In the genomic region with DNA sequence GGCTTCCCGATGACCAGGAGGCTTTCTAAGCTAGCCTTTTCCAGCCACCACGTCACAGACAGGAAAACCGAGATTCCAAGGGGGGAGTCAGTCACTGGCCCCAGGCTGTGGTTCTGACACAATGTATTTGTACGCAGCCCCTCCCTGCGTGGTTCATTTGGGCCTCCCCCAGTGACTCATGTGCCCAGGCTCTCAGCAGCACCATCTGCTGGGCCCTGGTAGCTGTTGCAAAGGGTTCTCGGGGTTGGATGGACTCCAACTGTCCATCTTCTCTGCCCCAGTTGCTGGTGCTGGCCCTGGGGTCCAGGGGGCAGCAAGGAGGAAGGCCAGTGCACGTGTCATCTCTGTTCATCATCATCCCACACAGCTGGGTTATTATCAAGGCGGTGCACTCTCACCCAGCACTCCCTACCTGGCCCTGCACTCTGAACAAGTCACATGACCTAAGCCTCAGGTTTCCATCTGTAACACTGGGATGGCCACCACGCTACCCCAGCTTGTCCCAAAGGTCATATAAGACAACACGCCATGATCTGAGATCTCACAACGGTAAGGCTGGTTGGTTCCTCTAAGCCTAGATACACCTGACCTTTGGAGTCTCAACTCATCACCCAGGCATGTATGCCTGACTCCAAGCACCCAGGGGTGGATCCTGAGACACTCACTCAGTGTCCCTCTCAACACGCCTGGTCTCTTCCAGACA, we compare ENCODE assay signal across 16 mouse cellular contexts.
A peak's percentile ranks its signal among the peaks of the same experiment; 100 is the strongest.
DNase-seq lines count a peak whose midpoint lies in the region; ATAC-seq and TF ChIP-seq lines count a peak whose summit lies in the region.
"Had no signal": no experiment of that assay in that cellular context is flagged by ENCODE, and none has a peak within 500 bp of the region (broad histone marks: within the 10 kb centered on the region; RNA-seq: fewer than 3 reads in every experiment).

No protein-coding gene starts in this region.

- no peaks in the 10 kb centered on the region for H3K9me3 ChIP-seq in kidney, postnatal 0 days (replicated peaks; ENCODE audit: low read length)
- no peaks in the 10 kb centered on the region for H3K9me3 ChIP-seq in ES-Bruce4 (replicated peaks; ENCODE audit: control insufficient read depth, insufficient read depth, low read length, poor library complexity, severe bottlenecking)
- no peaks in the 10 kb centered on the region for H3K9me3 ChIP-seq in embryonic facial prominence, embryonic 10.5 days
- H3K9me3 ChIP-seq: embryonic facial prominence, embryonic 13.5 days; forebrain, embryonic 13.5 days; heart, embryonic 13.5 days; hindbrain, embryonic 10.5 days; midbrain, embryonic 13.5 days had no signal

- no peak for DNase-seq in kidney, postnatal 0 days (ENCODE audit: low spot score)
- no peak for DNase-seq in kidney, adult 9 months
- peak; percentile 22 for DNase-seq in 3T3-L1 (ENCODE audit: low read depth, low spot score)
- DNase-seq in spleen, adult 12 weeks (ENCODE audit: low spot score): no peak
- no peak for DNase-seq in embryonic facial prominence, embryonic 10.5 days (ENCODE audit: low spot score)
- DNase-seq: cerebellum, postnatal 14 days; gastrocnemius, postnatal 10 days; kidney, adult 8-10 months; thymus, postnatal 25 days had no signal

- WGBS in kidney, postnatal 0 days: 83% methylated on average over 12 of the region's 12 CpGs
- WGBS in embryonic facial prominence, embryonic 10.5 days: 88% methylated on average over 12 of the region's 12 CpGs

- no peak for TF ChIP-seq EP300 in ES-Bruce4 (IDR thresholded peaks at IDR 0.05; ENCODE audit: insufficient read depth, low read depth, low read length)

- peak; percentile 24; the same call in 1 of the 2 replicates for TF ChIP-seq CTCF in kidney, postnatal 0 days (IDR thresholded peaks at IDR 0.05; ENCODE audit: low read depth)
- TF ChIP-seq CTCF in ES-Bruce4 (IDR thresholded peaks at IDR 0.05; ENCODE audit: low read depth, low read length): peak; percentile 43

- no peaks in the 10 kb centered on the region for H3K27me3 ChIP-seq in kidney, postnatal 0 days (ENCODE audit: insufficient read depth, low read length)
- H3K27me3 ChIP-seq in ES-Bruce4 (ENCODE audit: control insufficient read depth, insufficient read depth, low read length, poor library complexity, severe bottlenecking): no peaks in the 10 kb centered on the region
- no peaks in the 10 kb centered on the region for H3K27me3 ChIP-seq in embryonic facial prominence, embryonic 10.5 days (replicated peaks; ENCODE audit: low read depth, poor library complexity, severe bottlenecking)
- H3K27me3 ChIP-seq: embryonic facial prominence, embryonic 13.5 days; forebrain, embryonic 13.5 days; heart, embryonic 13.5 days; midbrain, embryonic 13.5 days had no signal

- no peaks in the 10 kb centered on the region for H3K4me1 ChIP-seq in kidney, postnatal 0 days (replicated peaks; ENCODE audit: insufficient read depth, low read length)
- no peaks in the 10 kb centered on the region for H3K4me1 ChIP-seq in ES-Bruce4 (ENCODE audit: control insufficient read depth, insufficient read depth, low read length)
- peaks cover 23% of the 10 kb centered on the region for H3K4me1 ChIP-seq in embryonic facial prominence, embryonic 10.5 days
- H3K4me1 ChIP-seq: heart, embryonic 13.5 days; midbrain, embryonic 13.5 days had no signal

- no peak for TF ChIP-seq POLR2A in ES-Bruce4 (IDR thresholded peaks at IDR 0.05; ENCODE audit: insufficient read depth, low read length)

- no peak overlapping the region for H3K4me3 ChIP-seq in kidney, postnatal 0 days (replicated peaks; ENCODE audit: low read depth, low read length)
- H3K4me3 ChIP-seq in ES-Bruce4 (ENCODE audit: low read depth, low read length): no peak overlapping the region
- H3K4me3 ChIP-seq in embryonic facial prominence, embryonic 10.5 days: no peak overlapping the region
- H3K4me3 ChIP-seq: embryonic facial prominence, embryonic 13.5 days; forebrain, embryonic 13.5 days; heart, embryonic 13.5 days; hindbrain, embryonic 10.5 days; midbrain, embryonic 13.5 days had no signal

- no peak for ATAC-seq in kidney, postnatal 0 days (replicated peaks; ENCODE audit: low FRiP score, low read depth)
- ATAC-seq in granulocyte monocyte progenitor cell, adult 5-6 weeks (replicated peaks; ENCODE audit: poor library complexity, severe bottlenecking): peak; percentile 45
- ATAC-seq: forebrain, embryonic 13.5 days; midbrain, embryonic 13.5 days had no signal

- no peak overlapping the region for H3K9ac ChIP-seq in kidney, postnatal 0 days (ENCODE audit: low read depth, low read length)
- H3K9ac ChIP-seq in ES-Bruce4 (ENCODE audit: low read depth, poor library complexity, severe bottlenecking): no peak overlapping the region
- H3K9ac ChIP-seq: embryonic facial prominence, embryonic 13.5 days; forebrain, embryonic 13.5 days; heart, embryonic 13.5 days had no signal

- H3K4me2 ChIP-seq in kidney, postnatal 0 days (ENCODE audit: low read length): no peak overlapping the region
- H3K4me2 ChIP-seq: embryonic facial prominence, embryonic 13.5 days; forebrain, embryonic 13.5 days; heart, embryonic 13.5 days; midbrain, embryonic 13.5 days had no signal

- no peaks in the 10 kb centered on the region for H3K36me3 ChIP-seq in kidney, postnatal 0 days (ENCODE audit: insufficient read depth, low read length)
- no peaks in the 10 kb centered on the region for H3K36me3 ChIP-seq in ES-Bruce4 (ENCODE audit: control insufficient read depth, insufficient read depth, low read length, poor library complexity, severe bottlenecking)
- peaks cover 66% of the 10 kb centered on the region for H3K36me3 ChIP-seq in embryonic facial prominence, embryonic 10.5 days (replicated peaks)

- no peak overlapping the region for H3K27ac ChIP-seq in kidney, postnatal 0 days
- no peak overlapping the region for H3K27ac ChIP-seq in ES-Bruce4 (ENCODE audit: insufficient read depth, low read length)
- H3K27ac ChIP-seq in embryonic facial prominence, embryonic 10.5 days (replicated peaks): no peak overlapping the region
- H3K27ac ChIP-seq: embryonic facial prominence, embryonic 13.5 days; forebrain, embryonic 13.5 days; heart, embryonic 13.5 days; midbrain, embryonic 13.5 days had no signal
